Mouse (Mus musculus) liver, embryonic 14.5 days (tissue): ENCODE measurements around the gene Capn7.

Source experiments
- CTCF ChIP-seq: IDR thresholded peaks from 2 replicates; pipeline ENCODE4 v1.5.1; 2016; ENCODE audit warnings: antibody characterized with exemption, low read depth, control low read depth
- EP300 ChIP-seq: IDR thresholded peaks from 2 replicates; pipeline ENCODE4 v1.6.1; 2016; ENCODE audit warnings: antibody characterized with exemption, low read depth

DNA sequence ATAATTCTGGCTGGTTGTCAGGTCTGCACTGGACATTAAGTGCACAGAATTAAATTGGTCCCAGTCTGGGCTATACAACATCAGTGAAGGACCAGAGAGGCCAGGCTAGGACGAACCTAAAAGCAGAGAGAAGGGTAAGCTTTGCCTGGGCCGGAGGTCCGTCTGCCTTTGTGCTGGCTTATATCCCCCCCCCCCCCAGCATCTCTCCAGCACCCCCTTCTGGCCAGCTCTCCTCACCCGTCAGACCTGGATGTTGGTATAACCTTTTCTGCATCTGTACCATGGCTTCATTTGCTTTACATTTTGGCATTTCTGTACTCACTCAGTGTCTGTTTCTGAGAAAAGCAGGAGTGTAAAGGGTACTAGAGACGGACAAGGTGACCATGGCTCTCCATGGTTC is 10.9 kb upstream of the Capn7 start:
- TF ChIP-seq EP300 (no peak), CTCF (peak; percentile 48)
